ENCODE assay signal across 8 mouse cellular contexts in the genomic region with DNA sequence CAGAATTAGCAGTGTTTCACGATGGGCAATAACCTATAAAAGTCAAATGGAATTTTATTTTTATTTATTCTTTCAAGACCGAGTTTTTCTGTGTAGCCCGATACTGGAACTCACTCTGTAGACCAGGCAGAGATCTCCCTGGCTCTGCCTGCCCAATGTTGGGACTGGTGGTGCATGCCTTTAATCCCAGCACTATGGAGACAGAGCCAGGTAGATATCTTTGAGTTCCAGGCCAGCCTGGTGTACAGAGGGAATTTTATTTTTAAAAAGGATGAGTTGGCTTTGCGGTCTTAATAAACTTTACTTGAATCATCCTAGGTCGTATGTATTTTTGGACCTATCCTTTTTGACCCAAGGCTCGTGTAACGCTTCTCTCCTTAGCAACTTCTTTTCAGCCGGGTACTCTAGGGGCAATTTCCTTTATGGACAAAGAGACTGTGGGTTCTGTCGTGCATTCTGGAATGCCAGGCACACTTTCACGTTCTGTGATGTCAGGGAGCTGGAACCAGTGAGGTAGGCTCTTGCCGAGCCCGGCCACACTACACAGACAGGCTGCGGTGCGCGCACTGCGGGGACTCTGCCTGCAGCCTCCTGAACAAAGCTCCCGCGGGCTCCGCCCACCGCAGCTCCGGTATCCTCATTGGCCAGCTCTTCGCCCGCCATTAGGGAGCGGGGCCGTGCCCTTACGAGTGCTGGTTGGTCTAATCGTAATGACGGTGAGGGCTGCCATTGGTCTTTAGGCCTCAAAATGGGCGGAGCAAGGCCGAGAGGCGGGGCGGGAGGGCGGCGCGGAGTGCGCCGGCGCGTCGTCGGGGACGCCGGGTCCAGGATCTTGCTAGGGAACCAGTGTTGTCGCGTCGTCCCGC. TPM values are rescaled to one million over a fixed set of nuclear protein-coding genes. Genes with fewer than 3 reads are reported as not detected.
A peak's percentile ranks its signal among the peaks of the same experiment; 100 is the strongest.
DNase-seq lines count a peak whose midpoint lies in the region; ATAC-seq lines count a peak whose summit lies in the region.

Gene Mdm1 (plus strand): TSS at position 794 of the 866 bp plus-strand sequence.

- peak within 1 kb of the TSS; percentile 51 for H3K4me3 ChIP-seq in brown adipose tissue, adult 24 weeks (ENCODE audit: insufficient read depth, low read depth, low read length)
- peak within 1 kb of the TSS; percentile 88 for H3K4me3 ChIP-seq in heart, embryonic 13.5 days
- H3K4me3 ChIP-seq in liver, embryonic 12.5 days, result peak within 1 kb of the TSS; percentile 88
- peak within 1 kb of the TSS; percentile 87 for H3K4me3 ChIP-seq in stomach, embryonic 15.5 days (replicated peaks)

- no peak within 1 kb of the TSS for H3K27ac ChIP-seq in brown adipose tissue, adult 24 weeks (replicated peaks; ENCODE audit: low read depth, low read length)
- peak within 1 kb of the TSS; percentile 22; the same call in 1 of the 2 replicates for H3K27ac ChIP-seq in heart, embryonic 13.5 days (replicated peaks)
- H3K27ac ChIP-seq in liver, embryonic 12.5 days, result peak within 1 kb of the TSS; percentile 53
- H3K27ac ChIP-seq in stomach, embryonic 15.5 days, result no peak within 1 kb of the TSS

- H3K27me3 ChIP-seq in heart, embryonic 13.5 days (replicated peaks), result peaks cover 5% of the 10 kb centered on the region; the same call in 1 of the 2 replicates
- no peaks in the 10 kb centered on the region for H3K27me3 ChIP-seq in liver, embryonic 12.5 days (replicated peaks)
- H3K27me3 ChIP-seq in stomach, embryonic 15.5 days (replicated peaks), result no peaks in the 10 kb centered on the region

- 5% methylated on average over 47 of the region's 47 CpGs for WGBS in heart, embryonic 13.5 days
- 4% methylated on average over 41 of the region's 47 CpGs for WGBS in liver, embryonic 12.5 days (ENCODE audit: insufficient replicate concordance)
- WGBS in stomach, embryonic 15.5 days, result 5% methylated on average over 45 of the region's 47 CpGs

- peak; percentile 98 for ATAC-seq in heart, embryonic 13.5 days (ENCODE audit: extremely low read depth, insufficient number of reproducible peaks, low FRiP score, low TSS enrichment)
- ATAC-seq in liver, embryonic 12.5 days, result peak; percentile 100
- peak; percentile 100 for ATAC-seq in stomach, embryonic 15.5 days (ENCODE audit: insufficient read depth, low FRiP score, low read depth)

- no peaks in the 10 kb centered on the region for H3K4me1 ChIP-seq in brown adipose tissue, adult 24 weeks (ENCODE audit: control insufficient read depth, insufficient read depth, insufficient read length, low read length)
- peaks cover 13% of the 10 kb centered on the region for H3K4me1 ChIP-seq in heart, embryonic 13.5 days
- peaks cover 22% of the 10 kb centered on the region for H3K4me1 ChIP-seq in liver, embryonic 12.5 days
- H3K4me1 ChIP-seq in stomach, embryonic 15.5 days, result peaks cover 4% of the 10 kb centered on the region; the same call in 1 of the 2 replicates

- peak within 1 kb of the TSS; percentile 88 for H3K9ac ChIP-seq in heart, embryonic 13.5 days
- peak within 1 kb of the TSS; percentile 88 for H3K9ac ChIP-seq in liver, embryonic 12.5 days
- peak within 1 kb of the TSS; percentile 39 for H3K9ac ChIP-seq in stomach, embryonic 15.5 days

- no peaks in the 10 kb centered on the region for H3K36me3 ChIP-seq in heart, embryonic 13.5 days
- peaks cover under 1% of the 10 kb centered on the region; the same call in 1 of the 2 replicates for H3K36me3 ChIP-seq in liver, embryonic 12.5 days
- no peaks in the 10 kb centered on the region for H3K36me3 ChIP-seq in stomach, embryonic 15.5 days

- peak within 1 kb of the TSS; percentile 84 for H3K4me2 ChIP-seq in heart, embryonic 13.5 days
- H3K4me2 ChIP-seq in liver, embryonic 12.5 days, result peak within 1 kb of the TSS; percentile 94
- H3K4me2 ChIP-seq in stomach, embryonic 15.5 days, result peak within 1 kb of the TSS; percentile 88

- peak; percentile 99 for DNase-seq in CD4-positive, CD25-positive, alpha-beta regulatory T cell, adult 2 months (ENCODE audit: low read depth, low spot score)
- peak; percentile 57 for DNase-seq in fat pad, adult 2 months (ENCODE audit: extremely low read depth, low read depth, low spot score)
- peak; percentile 98 for DNase-seq in kidney, postnatal 10 days
- peak; percentile 99 for DNase-seq in natural killer cell, adult 2 months (ENCODE audit: low spot score in 2 of 2)

- H3K9me3 ChIP-seq in heart, embryonic 13.5 days, result no peaks in the 10 kb centered on the region
- no peaks in the 10 kb centered on the region for H3K9me3 ChIP-seq in liver, embryonic 12.5 days (replicated peaks)
- no peaks in the 10 kb centered on the region for H3K9me3 ChIP-seq in stomach, embryonic 15.5 days

RNA-seq across cellular contexts. Expression of gene Mdm1, which starts in this region (rescaled TPM):
- 2.7 and 9.5 TPM in 2 replicates for polyA plus RNA-seq in brown adipose tissue, adult 24 weeks (2012; ENCODE audit: insufficient read depth, insufficient read length, missing spikeins)
- 14.1 and 14.4 TPM in 2 replicates for polyA plus RNA-seq in heart, embryonic 13.5 days (2015; fragmentation: Nextera tagmentation; extraction: Ambion mirVana)
- polyA plus RNA-seq in liver, embryonic 12.5 days (2016; fragmentation: Nextera tagmentation; extraction: Ambion mirVana), result 17.9 and 19.6 TPM in 2 replicates
- 17.5 and 18.0 TPM in 2 replicates for polyA plus RNA-seq in stomach, embryonic 15.5 days (2015; fragmentation: Nextera tagmentation; extraction: Ambion mirVana)

Comparison
In these comparisons a context has a peak if more than half of its experiments do, and no peak if none do; other contexts are left out.
1. H3K27ac ChIP-seq: peak in heart, embryonic 13.5 days (single experiment) and liver, embryonic 12.5 days (single experiment); none in brown adipose tissue, adult 24 weeks (single experiment) and stomach, embryonic 15.5 days (single experiment).
2. Peak in every context shown above with its lines, with median percentiles within 50 percentile points of each other: DNase-seq, H3K4me3 ChIP-seq, ATAC-seq, H3K4me2 ChIP-seq and H3K9ac ChIP-seq.